Mouse (Mus musculus): Measurements from ENCODE around the gene Ccdc9. TPM values are rescaled to one million over a fixed set of nuclear protein-coding genes. Genes with fewer than 3 reads are reported as not detected.
A peak's percentile ranks its signal among the peaks of the same experiment; 100 is the strongest.

Ccdc9 gene
- polyA plus RNA-seq, 1 experiment = 143 TPM

- Histone ChIP-seq H3K4me1 (ENCODE audit: control insufficient read depth, insufficient read depth, low read length) (peaks cover 26% of the 10 kb centered on the region), H3K4me3 (ENCODE audit: insufficient read depth, low read length) (0 out of 2 replicates have a peak overlapping the region, but pooled peaks have one; percentile 19), H3K27ac (ENCODE audit: insufficient read depth, low read depth, low read length) (peak overlapping the region; percentile 55)
- TF ChIP-seq POLR2A (IDR thresholded peaks at IDR 0.05; ENCODE audit: borderline replicate concordance, low read depth, low read length) = no peak
Measured at GRCm38 (mm10) chr7:16294346-16294745, 7.8 kb upstream of the Ccdc9 start.

GRCm38 (mm10) chr7:16287791-16288190 is 1.2 kb upstream of the Ccdc9 start:
- Histone ChIP-seq H3K27ac (ENCODE audit: insufficient read depth, low read depth, low read length) (no peak overlapping the region), H3K4me1 (ENCODE audit: control insufficient read depth, insufficient read depth, low read length) (peaks cover 11% of the 10 kb centered on the region), H3K4me3 (ENCODE audit: insufficient read depth, low read length) (no peak overlapping the region)
- no peak for TF ChIP-seq CTCF (IDR thresholded peaks at IDR 0.05; ENCODE audit: low read depth, low read length)
- TF ChIP-seq POLR2A (IDR thresholded peaks at IDR 0.05; ENCODE audit: borderline replicate concordance, low read depth, low read length) = no peak

- H3K27ac ChIP-seq (ENCODE audit: insufficient read depth, low read depth, low read length) = peak overlapping the region; percentile 91
- peaks cover 11% of the 10 kb centered on the region for H3K4me1 ChIP-seq (ENCODE audit: control insufficient read depth, insufficient read depth, low read length)
- TF ChIP-seq POLR2A (IDR thresholded peaks at IDR 0.05; ENCODE audit: borderline replicate concordance, low read depth, low read length) = no peak
- no peak for TF ChIP-seq CTCF (IDR thresholded peaks at IDR 0.05; ENCODE audit: low read depth, low read length)
- peak overlapping the region; percentile 65 for H3K4me3 ChIP-seq (ENCODE audit: insufficient read depth, low read length)
Measured at GRCm38 (mm10) chr7:16287016-16287415, 421 bp upstream of the Ccdc9 start.

- H3K27ac ChIP-seq (ENCODE audit: insufficient read depth, low read depth, low read length) = peak overlapping the region; percentile 76
Measured at GRCm38 (mm10) chr7:16285450-16286025, 1.1 kb downstream of the Ccdc9 start.

GRCm38 (mm10) chr7:16284904-16285303 is 1.7 kb downstream of the Ccdc9 start:
- H3K4me3 ChIP-seq (ENCODE audit: insufficient read depth, low read length) = peak overlapping the region; percentile 65
- TF ChIP-seq POLR2A (IDR thresholded peaks at IDR 0.05; ENCODE audit: borderline replicate concordance, low read depth, low read length) = no peak
- no peak for TF ChIP-seq CTCF (IDR thresholded peaks at IDR 0.05; ENCODE audit: low read depth, low read length)
- H3K27ac ChIP-seq (ENCODE audit: insufficient read depth, low read depth, low read length) = no peak overlapping the region
- peaks cover 11% of the 10 kb centered on the region for H3K4me1 ChIP-seq (ENCODE audit: control insufficient read depth, insufficient read depth, low read length)

More at GRCm38 (mm10) chr7:16285450-16286025, 1.1 kb downstream of the Ccdc9 start:
- H3K4me3 ChIP-seq (ENCODE audit: insufficient read depth, low read length) = peak overlapping the region; percentile 65
- TF ChIP-seq POLR2A (IDR thresholded peaks at IDR 0.05; ENCODE audit: borderline replicate concordance, low read depth, low read length) (no peak), CTCF (IDR thresholded peaks at IDR 0.05; ENCODE audit: low read depth, low read length) (no peak)
- peaks cover 11% of the 10 kb centered on the region for H3K4me1 ChIP-seq (ENCODE audit: control insufficient read depth, insufficient read depth, low read length)

GRCm38 (mm10) chr7:16284001-16284400 is 2.6 kb downstream of the Ccdc9 start:
- Histone ChIP-seq H3K4me3 (ENCODE audit: insufficient read depth, low read length) (no peak overlapping the region), H3K4me1 (ENCODE audit: control insufficient read depth, insufficient read depth, low read length) (peaks cover 11% of the 10 kb centered on the region), H3K27ac (ENCODE audit: insufficient read depth, low read depth, low read length) (no peak overlapping the region)
- TF ChIP-seq CTCF (IDR thresholded peaks at IDR 0.05; ENCODE audit: low read depth, low read length) (no peak), POLR2A (IDR thresholded peaks at IDR 0.05; ENCODE audit: borderline replicate concordance, low read depth, low read length) (no peak)

- no peak for TF ChIP-seq CTCF (IDR thresholded peaks at IDR 0.05; ENCODE audit: low read depth, low read length)
- no peak for TF ChIP-seq POLR2A (IDR thresholded peaks at IDR 0.05; ENCODE audit: borderline replicate concordance, low read depth, low read length)
- no peak overlapping the region for H3K27ac ChIP-seq (ENCODE audit: insufficient read depth, low read depth, low read length)
- peaks cover 11% of the 10 kb centered on the region for H3K4me1 ChIP-seq (ENCODE audit: control insufficient read depth, insufficient read depth, low read length)
- H3K4me3 ChIP-seq (ENCODE audit: insufficient read depth, low read length) = no peak overlapping the region
Measured at GRCm38 (mm10) chr7:16282334-16282733, 4.3 kb downstream of the Ccdc9 start.

GRCm38 (mm10) chr7:16280721-16281120 is 5.9 kb downstream of the Ccdc9 start:
- H3K4me1 ChIP-seq (ENCODE audit: control insufficient read depth, insufficient read depth, low read length) = peaks cover 10% of the 10 kb centered on the region
- TF ChIP-seq POLR2A (IDR thresholded peaks at IDR 0.05; ENCODE audit: borderline replicate concordance, low read depth, low read length) = no peak
- TF ChIP-seq CTCF (IDR thresholded peaks at IDR 0.05; ENCODE audit: low read depth, low read length) = no peak
- H3K27ac ChIP-seq (ENCODE audit: insufficient read depth, low read depth, low read length) = no peak overlapping the region
- H3K4me3 ChIP-seq (ENCODE audit: insufficient read depth, low read length) = no peak overlapping the region

GRCm38 (mm10) chr7:16274922-16275890 is 11.4 kb downstream of the Ccdc9 start:
- H3K4me3 ChIP-seq (ENCODE audit: insufficient read depth, low read length) = no peak overlapping the region
- H3K27ac ChIP-seq (ENCODE audit: insufficient read depth, low read depth, low read length) = no peak overlapping the region
- TF ChIP-seq CTCF (IDR thresholded peaks at IDR 0.05; ENCODE audit: low read depth, low read length) (no peak), POLR2A (IDR thresholded peaks at IDR 0.05; ENCODE audit: borderline replicate concordance, low read depth, low read length) (no peak)
- H3K4me1 ChIP-seq (ENCODE audit: control insufficient read depth, insufficient read depth, low read length) = peaks cover 28% of the 10 kb centered on the region

- Histone ChIP-seq H3K4me3 (ENCODE audit: insufficient read depth, low read length) (peak overlapping the region; percentile 63), H3K4me1 (ENCODE audit: control insufficient read depth, insufficient read depth, low read length) (peaks cover 28% of the 10 kb centered on the region), H3K27ac (ENCODE audit: insufficient read depth, low read depth, low read length) (peak overlapping the region; percentile 41)
- no peak for TF ChIP-seq CTCF (IDR thresholded peaks at IDR 0.05; ENCODE audit: low read depth, low read length)
- TF ChIP-seq POLR2A (IDR thresholded peaks at IDR 0.05; ENCODE audit: borderline replicate concordance, low read depth, low read length) = no peak
Measured at GRCm38 (mm10) chr7:16273766-16274140, 12.8 kb downstream of the Ccdc9 start.
